Mouse (Mus musculus) frontal cortex, postnatal 14 days (tissue): ENCODE measurements at regions not wholly inside any gene's neighbourhood (a gene's known extent, or its start where the extent isn't known, plus 50 kb on each side); places are given as distances from the start of the nearest gene placed in this dataset.
"Not testable (repeated sequence)": the region's sequence is repeated elsewhere in the genome, so short reads cannot be mapped to it uniquely, and the experiment has no call there.

Experiments
- DNase-seq, 2 experiments: peaks; one replicate each; pipeline ENCODE4 v3.0.0; 2022; ENCODE audit warnings: low spot score in 2 of 2

GRCm38 (mm10) chr15:59733932-59734331, 282.5 kb downstream of the 4933412E24Rik start:
- no peak for DNase-seq

DNA sequence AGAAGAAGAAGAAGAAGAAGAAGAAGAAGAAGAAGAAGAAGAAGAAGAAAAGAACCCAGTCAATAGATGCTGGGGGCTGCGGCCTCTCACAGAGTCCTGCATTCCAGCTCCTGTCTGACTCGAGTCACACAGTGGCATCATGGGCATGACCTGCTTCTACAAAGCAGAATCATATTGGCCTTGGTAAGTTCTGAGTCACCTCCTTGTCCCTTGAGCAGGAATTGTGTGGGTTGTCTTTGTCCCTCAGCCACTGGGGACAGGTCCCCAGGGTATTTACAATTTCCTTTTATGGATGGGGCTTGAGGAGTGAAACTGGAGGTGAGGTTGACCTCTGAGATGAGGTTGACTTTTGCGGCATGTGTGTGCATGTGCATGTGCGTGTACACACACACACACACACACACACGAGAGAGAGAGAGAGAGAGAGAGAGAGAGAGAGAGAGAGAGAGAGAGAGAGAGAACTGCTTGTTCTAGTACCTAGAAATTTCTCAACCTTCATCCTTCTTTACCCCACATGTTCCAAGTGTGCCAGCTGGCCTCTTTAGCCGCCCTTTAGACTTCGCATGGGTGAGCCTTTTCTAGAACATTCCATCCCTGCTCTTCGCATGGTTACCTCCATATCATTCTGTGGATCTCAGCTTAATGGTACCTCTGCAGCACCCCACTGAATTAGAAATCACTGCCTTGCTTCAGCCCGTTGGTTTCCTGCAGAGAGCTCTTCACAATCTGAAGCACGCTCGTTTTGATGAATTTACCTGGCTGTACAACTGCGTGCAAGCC, 283.2 kb downstream of the 4933412E24Rik start:
- no peak for DNase-seq

DNA sequence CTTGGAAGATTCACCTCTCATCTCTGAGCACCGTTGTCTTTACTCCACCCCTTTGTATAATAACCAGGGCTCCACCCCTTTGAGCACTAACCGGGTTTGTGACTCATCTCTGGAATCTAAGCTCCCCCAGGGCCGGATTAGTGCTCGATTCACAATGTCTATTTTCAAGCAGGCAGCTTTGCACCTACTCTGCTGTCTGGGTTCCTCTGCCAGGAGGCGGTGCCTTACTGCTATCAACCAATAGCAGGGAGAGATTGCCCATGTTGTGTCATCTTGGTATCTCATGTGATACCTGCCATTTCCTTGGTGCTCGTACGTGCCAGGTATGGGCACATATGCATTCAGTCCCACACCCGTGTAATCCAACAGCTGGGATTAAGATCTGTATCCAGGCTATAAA, 285.3 kb downstream of the 4933412E24Rik start:
- no peak for DNase-seq

GRCm38 (mm10) chr15:59728817-59729560, 287.4 kb downstream of the 4933412E24Rik start:
- DNase-seq: no peak

DNA sequence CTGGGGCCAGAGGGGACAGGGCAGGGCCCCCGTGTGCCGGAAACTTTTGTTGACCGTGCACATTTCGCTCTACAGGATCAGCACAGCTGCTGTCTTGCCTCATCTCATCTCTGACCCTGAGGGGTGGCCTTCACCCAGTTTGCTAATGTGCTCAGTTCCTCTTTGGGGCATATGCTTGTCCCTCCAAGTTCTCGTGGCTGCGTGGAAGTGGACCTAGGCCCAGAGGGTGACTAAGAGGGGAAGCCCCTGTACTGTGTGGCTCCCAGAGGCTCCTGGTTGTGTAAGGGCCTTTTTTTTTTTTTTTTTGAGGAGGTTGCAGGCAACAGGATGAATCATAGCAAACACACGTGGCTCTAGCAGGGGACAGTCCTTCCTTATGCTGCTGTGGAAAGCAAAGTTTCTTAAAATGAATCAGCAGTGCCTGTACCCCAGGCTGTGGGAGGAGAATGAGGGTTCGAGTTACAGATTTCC, 288.2 kb downstream of the 4933412E24Rik start:
- peak; percentile 20 to 57 for DNase-seq

GRCm38 (mm10) chr15:59725881-59726280, 290.5 kb downstream of the 4933412E24Rik start:
- DNase-seq: no peak

DNA sequence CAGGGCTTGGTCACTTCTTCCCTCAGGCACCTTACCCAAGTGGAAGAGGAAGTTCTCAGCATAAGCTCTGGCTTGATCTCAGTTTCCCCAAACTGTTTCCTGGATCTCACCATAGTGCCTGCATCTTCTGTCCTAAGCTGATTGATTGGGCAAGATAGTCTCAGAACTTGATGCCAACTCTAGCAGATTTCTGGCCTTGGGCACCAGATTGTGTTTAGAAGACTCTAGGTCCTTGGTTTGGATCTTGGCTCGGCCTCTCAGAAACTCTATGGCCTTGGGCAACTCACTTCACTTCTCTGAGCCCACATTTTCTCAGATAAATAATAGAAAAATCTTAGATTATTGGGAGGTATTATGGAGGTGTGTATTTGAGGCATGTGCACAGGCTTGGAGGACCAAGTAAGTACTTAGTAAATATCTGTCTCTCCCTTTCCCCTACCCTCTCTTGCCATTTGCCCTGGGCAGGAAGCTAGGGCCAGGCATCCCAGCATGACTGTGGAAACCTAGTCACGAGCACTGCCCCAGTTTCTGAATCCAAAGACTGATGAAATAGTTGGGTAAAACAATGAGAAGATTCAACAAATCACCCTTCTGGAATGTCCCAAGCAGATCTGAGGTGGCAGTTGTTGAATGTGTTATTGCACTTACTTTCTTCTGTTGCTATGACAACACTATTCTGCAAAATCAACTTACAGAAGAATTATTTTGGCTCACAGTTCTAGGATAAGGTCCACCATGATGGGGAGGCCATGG, 293.6 kb downstream of the 4933412E24Rik start:
- no peak for DNase-seq

- peak in 1 of 2 experiments; percentile 25 for DNase-seq
Observed at GRCm38 (mm10) chr15:59721420-59721819, 295.0 kb downstream of the 4933412E24Rik start.

- DNase-seq: no peak
Observed at GRCm38 (mm10) chr15:59721018-59721417, 295.4 kb downstream of the 4933412E24Rik start.

- no peak for DNase-seq
Observed at GRCm38 (mm10) chr15:59720149-59720548, 296.3 kb downstream of the 4933412E24Rik start.

- not testable (repeated sequence) for DNase-seq
Observed at GRCm38 (mm10) chr15:59719383-59720128, 296.9 kb downstream of the 4933412E24Rik start.

- DNase-seq: no peak
Observed at GRCm38 (mm10) chr15:59716872-59717271, 299.5 kb downstream of the 4933412E24Rik start.

GRCm38 (mm10) chr15:59715951-59716350, 300.5 kb downstream of the 4933412E24Rik start:
- DNase-seq: no peak

DNA sequence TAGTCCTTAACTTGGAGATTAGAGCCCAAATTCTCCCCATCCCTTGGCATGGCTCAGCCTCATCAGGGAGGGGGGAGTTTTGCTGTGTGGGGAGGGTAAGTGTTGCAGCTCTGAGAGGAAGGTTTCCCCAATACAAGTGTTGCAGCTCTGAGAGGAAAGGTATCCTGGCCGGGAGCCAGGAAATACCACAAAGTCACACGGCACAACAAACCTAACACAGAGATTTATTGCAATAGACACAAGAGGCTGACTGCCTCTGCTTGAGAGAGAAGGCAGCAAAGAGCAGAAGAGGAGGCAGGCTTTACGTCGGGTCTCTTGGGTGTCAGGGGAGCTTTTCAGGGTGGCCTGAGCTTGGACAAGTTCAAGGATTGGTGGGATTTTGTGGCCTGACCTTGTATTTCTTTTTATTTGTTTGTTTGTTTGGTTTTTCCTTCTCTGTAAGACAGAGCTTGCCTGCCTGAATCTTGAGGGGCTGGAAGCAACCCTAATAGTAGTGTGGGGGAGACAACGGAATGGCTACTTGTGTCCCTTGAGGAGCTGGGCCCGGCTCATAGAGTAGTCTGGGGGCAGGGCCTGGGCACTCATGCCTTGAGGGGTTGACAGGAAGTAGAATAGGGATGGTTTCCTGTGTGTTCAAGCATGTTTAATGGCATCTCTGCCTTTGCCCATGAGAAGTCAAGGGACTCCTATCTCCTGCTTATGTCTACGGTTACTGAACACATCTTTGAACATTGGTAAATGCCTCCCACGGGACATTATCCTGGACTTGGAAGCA, 302.3 kb downstream of the 4933412E24Rik start:
- DNase-seq: no peak

DNA sequence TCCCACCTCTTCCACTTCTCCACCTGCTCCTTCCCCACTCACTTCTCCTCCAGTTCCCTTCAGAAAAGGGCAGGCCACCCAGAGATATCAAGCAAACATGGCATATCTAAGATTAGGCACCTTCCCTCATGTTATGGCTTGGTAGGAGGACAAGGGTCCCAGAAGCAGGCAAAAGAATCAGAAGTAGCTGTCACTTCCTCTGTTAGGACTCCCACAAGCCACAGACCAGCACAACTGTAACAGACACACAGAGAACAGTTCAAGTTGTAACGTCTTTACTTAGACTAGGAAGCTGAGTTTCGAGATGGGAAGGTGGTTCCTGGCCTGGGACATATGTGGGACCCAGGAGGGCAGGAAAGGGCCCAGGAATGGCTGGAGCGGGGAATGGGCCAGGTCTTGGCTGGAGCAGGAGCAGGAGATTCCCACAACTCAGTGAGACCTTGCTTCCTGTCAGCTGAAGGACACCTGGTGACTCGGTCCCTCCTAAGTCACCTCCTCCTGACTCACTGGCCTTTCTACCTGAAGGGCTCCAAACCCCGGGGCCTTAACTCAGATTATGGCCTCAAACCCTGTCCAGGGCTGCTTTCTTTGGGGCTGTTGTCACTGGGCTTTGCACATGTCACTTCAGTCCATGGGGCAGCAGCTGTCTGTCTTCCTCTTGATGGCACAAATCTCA, 304.2 kb downstream of the 4933412E24Rik start:
- DNase-seq: no peak

GRCm38 (mm10) chr15:59709925-59710324, 306.5 kb downstream of the 4933412E24Rik start:
- DNase-seq: no peak

DNA sequence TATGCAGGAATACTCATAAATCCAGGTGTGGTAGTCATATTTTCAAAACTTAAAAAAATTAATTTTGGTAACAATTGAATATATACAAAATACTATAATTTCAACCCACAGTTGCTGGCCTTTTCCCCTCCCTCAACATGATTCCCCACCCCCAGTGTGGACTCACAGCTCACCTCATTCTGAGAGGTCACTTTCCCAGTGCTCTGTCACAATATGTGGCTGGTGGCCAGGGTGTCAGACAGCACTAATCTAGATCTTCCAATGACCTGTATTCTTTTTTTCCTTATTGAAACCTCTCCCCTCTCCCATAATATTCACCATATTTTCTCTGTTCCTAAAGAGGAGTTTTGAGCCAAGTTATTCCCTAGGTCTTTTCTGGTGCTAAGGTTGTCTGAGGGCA, 308.0 kb downstream of the 4933412E24Rik start:
- DNase-seq: no peak

- no peak for DNase-seq
Observed at GRCm38 (mm10) chr15:59707081-59707480, 309.3 kb downstream of the 4933412E24Rik start.
